Mouse (Mus musculus): ENCODE measurements around the gene Jak1.
"Not testable (repeated sequence)": the region's sequence is repeated elsewhere in the genome, so short reads cannot be mapped to it uniquely, and the experiment has no call there.

Jak1 gene

DNA sequence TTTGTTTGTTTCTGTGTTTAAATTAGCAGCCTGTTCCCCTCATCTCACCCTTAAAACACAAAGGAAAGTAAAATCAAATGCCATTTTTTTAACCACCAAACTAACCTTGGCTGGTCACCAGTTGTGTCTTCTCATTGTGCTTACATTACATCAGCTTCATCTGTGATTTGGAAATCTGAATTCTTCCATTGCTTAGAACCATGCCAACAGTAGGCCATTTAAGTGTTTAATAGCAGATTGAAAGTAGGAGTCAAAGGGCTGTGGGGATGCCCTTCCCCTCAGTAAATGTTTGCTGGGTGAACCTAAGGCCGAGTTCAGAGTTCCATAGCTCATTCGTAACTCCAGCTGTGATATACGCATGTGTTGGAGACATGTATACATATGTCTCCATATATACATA, 10.8 kb upstream of the Jak1 start:
- DNase-seq (ENCODE audit: low spot score): no peak

DNA sequence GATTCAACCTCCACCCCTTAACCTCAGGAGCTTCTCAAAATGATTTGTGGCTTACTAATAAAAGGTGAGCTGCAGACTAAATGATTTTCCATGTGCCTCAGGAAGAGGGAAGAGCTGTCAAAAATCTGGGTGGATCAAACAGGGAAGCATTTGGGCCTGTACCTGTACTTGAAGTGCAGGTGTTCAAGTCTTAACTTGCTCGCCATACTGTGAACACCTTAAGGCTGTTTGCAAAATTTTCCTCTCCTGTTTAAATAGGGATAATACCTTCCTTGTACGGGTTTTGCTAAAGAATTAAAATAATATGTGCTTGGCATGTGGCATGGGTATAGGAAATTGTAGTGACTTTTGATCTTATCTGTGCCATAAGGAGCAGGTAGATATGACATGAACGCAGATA, 5.7 kb upstream of the Jak1 start:
- DNase-seq (ENCODE audit: low spot score): no peak

DNA sequence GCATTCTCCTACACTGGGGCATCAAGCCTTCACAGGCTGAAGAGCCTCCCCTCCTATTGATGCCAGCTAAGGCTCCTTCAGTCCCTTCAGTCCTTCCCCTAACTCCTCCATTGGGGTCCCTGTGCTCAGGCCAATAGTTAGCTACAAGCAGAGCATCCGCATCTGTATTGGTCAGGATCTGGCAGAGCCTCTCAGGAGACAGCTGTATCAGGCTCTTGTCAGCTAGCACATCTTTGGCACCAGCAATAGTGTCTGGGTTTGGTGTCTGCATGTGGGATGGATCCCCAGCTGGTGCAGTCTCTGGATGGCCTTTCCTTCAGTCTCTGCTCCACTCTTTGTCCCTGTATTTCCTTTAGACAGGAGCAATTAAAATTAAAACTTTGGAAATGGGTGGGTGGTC, 3.4 kb upstream of the Jak1 start:
- not testable (repeated sequence) for DNase-seq (ENCODE audit: low spot score)

DNA sequence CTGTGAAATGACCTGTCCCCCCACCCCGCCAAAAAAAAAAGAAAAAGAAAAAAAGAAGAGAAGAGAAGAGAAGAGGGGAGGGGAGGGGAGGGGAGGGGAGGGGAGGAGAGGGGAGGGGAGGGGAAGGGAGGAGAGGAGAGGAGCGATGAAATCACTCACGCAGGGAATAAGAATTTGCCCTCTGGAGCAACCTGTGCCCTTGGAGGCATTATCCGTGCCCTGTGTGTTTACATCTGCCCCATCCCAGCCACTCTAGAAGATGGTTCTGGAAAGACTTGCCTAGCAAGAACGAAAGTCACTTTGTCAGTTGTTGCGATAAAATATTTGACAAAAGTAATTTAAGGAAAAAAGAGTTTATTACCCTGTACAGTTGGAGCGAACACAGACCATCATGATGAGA, 441 bp upstream of the Jak1 start:
- no peak for DNase-seq (ENCODE audit: low spot score)

DNA sequence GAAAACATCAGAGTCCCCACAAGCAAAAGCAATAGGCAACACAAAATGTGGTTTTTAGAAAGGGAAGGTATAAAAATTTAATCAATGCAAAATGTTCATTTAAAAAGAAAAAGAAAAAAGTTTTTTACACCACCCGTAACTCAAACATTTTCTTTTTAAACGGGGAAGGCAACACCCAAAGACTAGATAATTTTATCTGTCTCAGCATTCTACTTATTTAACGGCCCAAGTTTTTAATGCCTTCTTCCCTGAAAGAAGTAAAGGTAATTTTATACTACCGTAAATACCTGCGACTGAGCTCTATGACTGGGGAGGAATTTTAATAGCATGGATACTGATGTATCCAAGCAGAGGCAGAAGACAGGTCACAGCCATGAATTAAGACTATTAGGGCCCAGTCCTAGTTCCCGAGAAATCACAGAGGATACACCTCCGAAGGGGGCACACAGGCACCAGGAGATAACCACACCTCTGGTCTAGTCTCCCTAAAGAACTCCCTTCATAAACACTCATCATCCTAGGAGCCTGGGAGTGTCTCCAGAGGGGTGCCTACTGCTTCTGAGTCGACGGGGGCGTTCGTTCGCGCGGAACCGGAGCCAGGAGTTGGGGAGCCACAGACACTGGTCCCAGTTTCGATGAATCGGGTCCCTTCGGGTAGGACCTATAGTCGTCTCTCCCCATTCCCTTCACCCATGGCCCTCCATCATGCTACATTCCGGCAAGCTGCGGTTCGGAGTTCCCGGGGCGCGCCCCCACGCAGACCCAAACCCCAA, 928 bp downstream of the Jak1 start:
- no peak for DNase-seq (ENCODE audit: low spot score)

DNA sequence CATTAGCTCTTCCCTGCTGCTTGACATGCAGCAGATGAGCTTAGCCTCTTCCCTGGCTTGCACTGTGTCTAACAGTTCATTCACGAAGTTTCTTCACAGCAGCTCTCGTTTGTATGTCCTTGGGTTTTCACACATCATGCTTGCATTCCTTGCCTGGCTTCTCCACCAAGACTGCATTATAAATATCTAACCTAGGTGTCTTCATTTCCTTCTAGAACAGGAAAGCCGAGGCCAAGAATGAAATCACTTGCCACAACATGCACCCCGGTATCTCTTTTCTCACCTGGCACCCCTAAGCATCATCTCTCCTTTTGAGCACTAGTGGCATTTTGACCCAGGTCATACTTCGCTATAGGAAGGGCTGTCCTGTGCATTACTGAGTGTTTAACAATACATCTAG, 3.5 kb downstream of the Jak1 start:
- DNase-seq (ENCODE audit: low spot score): no peak

DNA sequence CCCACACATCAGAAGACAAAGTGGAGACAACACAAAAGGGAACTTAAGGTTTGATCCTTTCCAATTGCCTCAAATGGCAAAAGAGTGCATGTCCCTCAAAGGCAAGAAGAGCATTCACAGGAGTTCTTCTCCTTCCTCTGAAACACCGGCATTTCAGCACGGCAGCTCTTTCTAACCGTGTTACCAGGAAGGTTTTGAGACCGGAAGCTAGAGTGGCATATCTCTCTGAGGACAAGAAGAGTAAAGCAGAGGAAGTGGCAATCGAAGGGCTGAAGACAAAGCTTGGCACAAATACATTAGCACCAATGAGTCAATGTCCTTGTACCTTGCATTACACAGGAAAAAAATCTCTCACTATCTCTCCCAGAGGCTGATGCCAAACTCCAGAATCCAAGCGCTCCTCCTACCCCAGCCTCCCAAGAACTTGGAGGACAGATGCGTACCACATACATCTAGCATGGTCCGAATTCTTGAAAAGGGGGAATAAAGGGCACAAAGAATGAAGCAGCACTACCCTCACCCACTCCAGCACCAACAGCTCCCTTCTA, 4.3 kb downstream of the Jak1 start:
- no peak for DNase-seq (ENCODE audit: low spot score)

DNA sequence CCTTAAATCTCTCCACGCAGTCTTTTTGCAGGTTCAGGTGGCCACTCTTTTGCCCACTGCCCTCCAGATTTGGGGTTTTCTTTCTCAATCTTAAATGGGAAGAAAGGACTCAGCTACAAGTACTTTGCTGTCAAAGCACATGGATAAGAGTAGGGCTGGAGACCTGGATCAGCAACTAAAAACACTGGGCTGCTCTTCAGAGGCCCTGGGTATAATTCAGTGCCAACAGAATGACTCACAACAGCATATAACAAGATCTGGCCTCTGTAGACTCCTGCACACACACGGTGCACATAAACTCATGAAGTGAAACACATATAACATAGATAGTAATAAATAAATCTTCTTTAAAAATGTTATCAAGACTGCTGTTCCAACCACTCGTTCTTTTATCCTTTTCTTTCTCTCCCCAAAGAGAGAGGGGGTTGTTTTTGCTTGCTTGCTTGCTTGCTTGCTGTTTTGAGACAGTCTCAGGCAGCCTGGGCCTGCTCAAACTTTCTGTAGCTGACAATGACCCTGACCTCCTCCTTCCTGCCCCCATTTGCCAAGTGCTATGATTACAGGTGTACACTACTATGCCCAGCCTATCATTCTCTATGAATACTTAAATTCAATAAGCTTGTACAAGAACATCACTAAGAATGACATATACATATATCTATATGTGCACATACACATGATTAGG, 8.4 kb downstream of the Jak1 start:
- DNase-seq (ENCODE audit: low spot score): no peak

DNA sequence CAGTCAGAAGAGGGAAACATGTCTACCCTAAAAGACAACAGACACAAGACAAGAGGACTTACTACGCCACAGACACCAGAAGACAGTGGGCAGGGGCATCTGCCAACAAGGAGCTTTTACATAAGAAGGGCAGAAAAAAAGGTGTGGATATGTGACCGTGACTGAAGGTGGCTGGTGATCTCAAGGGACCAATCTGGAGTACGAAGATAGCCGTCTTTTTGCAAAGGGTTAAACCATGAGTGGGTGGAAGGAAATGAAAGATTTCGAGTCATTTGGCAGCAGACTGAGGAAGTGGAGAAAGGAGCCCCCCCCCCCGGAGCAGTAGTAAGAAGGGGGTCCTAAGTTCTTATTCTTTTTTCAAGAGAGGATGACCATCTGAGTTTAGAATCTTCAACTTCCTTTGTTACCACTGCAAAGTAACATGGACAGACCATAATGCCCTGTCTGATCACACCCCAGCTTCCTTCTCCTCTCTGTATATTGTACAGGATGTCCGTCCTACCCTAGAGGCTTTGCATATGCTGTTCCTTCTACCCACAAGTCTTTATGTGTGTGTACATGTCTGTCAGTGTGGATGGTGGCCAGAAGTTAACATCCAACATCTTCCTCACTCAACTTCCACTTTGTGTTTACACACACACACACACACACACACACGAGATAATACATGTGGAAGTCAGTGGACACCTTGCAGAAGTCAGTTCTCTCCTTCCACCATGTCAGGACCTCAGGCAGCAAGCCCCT, 10.3 kb downstream of the Jak1 start:
- no peak for DNase-seq (ENCODE audit: low spot score)

DNA sequence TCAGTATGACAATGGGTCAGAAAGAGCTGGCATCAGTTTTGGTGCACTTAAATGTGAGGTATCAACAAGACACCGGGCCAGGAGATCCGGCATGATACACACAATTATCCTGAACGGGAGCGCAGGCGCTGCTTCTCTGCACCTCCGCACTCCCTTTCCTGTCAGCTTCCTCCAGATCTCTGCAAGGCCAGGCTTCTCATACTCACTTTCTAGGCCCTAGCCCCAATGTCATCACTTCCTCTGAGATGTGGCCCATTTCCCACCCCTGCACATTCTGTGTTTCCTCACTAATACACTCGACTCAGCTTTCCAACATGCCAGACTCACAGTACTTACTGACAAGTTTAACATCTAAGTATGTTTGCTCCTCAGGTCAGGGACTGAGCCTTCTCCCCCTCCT, 11.1 kb downstream of the Jak1 start:
- DNase-seq (ENCODE audit: low spot score): no peak

DNA sequence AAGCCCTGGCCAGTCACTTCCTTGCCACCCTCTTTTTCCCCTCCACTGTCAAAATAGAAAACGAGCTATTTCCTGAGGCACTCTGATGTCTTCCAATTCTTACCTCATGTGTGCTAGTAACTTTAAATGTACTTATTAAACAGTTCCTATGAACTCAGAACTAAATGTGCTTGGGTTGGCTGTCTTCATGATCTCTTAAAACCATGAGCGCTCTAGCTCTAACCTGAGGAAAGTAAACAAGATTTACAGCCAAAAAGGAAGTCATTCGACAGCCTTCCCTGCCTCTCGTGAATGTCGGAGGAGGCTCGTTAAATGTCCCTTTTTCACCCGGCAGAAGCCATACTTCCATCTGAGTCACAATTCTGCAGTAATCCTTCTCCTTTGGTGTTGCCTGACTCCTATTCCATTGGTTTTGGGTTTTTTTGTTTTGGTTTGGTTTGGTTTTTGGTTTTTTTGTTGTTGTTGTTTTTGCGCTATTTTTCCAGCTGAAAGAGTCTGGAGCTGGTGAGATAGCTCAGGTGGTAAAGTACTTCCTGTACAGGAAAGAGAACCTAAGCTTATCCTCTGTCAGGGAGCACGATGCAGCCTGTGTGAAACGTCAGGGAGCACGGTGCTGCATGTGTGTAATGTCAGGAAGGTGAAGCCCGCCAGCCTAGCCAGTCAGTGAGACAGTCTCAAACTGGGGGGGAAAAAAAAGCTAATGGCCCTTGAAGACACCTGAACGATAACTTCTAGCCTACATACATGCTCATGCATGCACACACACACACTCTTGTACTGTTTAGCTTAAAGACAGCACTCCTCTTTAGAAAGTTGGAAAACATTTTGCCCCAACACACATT, 12.1 kb downstream of the Jak1 start:
- DNase-seq (ENCODE audit: low spot score): no peak

DNA sequence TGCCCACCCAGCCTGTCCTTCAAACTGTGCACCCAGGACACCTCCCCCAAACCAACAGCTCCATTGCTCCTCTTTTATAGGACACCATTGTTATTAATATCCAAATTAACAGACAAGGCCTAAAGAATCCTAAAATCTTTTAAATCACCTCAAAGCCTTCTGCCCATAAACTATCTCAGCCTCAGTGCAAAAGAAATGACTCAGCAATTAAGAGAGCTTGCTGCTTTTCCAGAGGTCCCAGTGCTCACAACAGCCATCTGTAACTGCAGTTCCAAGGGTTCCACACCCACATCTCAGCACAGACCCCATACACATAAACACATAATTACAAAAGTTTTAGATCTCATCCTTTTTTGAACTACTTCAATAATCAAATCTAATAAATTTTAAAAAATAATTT, 13.1 kb downstream of the Jak1 start:
- DNase-seq (ENCODE audit: low spot score): no peak

DNA sequence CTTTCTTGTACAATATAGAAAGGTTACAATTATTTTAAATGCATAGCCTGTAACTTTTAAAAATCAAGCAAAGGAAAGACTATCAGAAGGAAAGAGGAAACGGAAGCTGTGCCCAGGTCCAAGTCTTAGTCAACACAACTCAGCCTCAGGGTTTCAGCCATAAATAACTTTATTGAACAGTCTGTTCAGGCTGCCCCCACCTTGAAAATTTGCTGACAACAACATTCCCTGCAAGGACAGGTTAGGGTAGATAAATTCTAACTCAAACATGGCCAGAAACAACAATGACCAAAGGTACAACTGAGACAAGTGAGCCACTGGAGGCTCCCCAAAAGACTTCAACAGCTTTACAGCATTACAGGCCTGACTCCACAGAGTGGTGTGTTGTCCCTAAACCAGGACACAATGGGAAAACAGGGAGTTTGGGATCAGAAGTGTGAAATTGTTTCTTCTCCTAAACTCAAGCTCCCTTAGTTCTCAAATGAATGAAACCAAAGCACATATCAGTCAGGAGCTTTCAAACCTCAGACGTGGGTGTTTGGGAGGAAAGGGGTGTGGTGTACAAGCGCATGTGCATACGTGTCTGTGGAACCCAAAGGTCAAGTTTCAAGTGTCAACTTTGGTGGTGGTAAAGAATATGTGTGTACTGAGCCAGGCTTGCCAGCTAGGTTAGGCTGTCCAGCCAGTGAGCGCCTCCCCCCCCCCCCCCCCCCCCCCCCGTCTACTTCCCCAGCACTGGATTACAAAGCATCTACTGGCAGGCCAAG, 14.9 kb downstream of the Jak1 start:
- no peak for DNase-seq (ENCODE audit: low spot score)

DNA sequence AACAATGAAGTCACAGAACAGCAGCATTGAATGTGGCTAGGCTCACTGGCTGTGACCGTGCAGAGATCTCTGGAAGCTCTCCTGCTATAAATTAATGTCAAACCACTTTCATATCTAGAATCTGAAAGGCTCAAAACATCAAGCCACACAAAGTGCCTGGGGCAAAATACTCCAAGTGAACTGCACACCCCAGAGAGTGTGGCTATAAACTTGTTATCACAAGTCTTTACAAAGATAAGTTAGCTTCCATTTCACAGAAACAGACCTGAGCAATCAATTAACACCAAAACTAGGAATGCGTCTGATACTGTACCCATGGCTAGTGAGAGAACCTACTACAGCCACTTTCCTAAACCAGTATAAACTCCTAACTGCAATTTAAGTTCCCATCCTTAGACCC, 17.7 kb downstream of the Jak1 start:
- DNase-seq (ENCODE audit: low spot score): no peak

DNA sequence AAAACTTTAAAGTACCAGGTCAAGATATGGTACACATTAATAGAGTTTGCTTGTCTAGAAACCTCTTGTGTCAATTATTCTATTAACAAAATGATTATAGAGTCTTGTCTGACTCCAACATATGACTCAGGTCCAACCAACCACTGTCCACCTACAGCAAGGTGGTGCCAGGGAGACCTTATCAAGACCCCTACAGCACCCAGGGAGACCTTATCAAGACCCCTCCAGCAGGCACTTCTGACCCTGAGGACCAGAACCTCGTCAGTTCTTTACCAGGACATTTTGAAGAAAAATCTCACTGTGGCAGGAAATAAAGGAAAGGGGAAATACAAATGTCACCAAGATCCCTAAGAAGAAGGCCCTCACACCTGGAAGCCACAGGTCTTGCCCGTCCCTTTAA, 18.5 kb downstream of the Jak1 start:
- DNase-seq (ENCODE audit: low spot score): no peak

DNA sequence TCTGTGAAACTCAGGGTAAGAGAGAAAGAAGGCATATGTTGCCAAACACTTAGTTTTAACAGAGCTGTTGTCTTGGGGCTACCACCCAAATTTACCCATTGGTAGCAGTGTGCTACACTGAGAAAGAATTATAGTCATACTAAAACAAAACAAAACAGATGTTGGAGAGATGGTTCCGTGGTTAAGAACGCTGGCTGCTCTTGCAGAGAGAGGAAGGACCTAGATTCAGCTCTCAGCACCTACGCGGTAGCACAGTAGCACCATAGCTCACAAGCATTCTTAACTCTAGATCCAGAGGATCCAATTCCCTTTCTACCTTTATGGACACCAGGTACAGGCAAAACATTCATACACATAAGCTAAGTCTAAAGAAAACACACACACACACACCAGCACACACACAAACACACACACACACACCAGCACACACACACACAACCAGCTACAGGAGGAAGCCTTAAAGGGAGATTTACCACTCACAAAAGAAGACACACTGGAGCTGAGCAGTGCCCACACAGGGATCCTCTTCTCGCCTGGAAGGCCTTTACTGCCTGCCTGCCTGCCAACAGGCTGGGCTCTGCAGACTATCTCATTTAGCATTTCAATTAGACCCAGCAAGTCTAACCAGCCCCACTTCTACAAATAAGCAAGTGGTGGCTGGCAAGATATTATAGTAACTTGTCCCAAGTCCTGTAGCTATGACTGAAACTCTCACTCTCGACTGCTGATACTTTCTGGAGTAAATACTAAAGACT, 20.6 kb downstream of the Jak1 start:
- DNase-seq (ENCODE audit: low spot score): no peak

DNA sequence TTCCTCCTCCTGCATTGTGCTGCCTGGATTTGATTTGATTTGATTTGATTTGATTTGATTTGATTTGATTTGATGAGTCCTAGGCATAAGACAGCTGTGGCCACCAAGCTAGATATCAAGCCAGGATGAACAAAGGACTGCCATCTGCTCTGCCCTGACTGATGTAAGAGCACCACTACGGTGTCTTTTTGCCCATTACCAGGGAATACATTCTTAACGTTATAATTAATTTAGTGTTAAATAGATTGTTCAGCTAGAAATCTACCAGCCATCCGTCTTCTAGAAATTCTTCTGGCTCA, 24.3 kb downstream of the Jak1 start:
- no peak for DNase-seq (ENCODE audit: low spot score)

DNA sequence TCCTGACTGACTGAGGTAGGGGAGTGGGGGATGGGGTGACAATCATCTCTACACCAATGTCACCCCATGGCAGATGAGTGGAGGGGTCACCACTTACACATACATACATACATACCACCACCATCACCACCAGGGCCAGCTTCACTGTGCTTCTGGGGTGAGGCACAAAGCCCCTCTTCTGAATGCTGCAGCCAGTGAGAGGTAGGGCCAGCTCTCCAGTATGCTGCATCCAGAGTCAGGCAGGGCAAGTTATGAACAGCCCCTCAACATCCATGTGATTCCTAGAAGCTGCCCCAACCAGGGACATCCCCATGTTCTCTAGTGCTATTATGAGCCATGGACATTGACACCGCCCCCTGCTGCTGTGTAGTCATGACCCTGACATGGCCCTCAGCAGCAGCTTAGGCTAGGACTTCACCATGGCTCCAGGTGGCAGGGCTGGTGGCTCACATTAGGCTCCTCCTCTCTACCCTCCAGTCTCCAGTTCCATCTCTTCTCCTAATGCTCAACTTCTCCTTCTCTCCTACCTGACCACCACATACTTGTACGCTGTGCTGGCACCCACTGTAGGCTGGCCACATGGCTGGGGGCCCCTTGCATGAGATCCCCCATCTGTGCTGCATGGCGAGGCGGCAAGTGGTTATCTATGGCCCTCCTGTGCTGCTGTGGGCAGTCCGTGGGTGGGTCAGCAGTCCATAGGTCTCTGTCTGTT, 24.8 kb downstream of the Jak1 start:
- no peak for DNase-seq (ENCODE audit: low spot score)

DNA sequence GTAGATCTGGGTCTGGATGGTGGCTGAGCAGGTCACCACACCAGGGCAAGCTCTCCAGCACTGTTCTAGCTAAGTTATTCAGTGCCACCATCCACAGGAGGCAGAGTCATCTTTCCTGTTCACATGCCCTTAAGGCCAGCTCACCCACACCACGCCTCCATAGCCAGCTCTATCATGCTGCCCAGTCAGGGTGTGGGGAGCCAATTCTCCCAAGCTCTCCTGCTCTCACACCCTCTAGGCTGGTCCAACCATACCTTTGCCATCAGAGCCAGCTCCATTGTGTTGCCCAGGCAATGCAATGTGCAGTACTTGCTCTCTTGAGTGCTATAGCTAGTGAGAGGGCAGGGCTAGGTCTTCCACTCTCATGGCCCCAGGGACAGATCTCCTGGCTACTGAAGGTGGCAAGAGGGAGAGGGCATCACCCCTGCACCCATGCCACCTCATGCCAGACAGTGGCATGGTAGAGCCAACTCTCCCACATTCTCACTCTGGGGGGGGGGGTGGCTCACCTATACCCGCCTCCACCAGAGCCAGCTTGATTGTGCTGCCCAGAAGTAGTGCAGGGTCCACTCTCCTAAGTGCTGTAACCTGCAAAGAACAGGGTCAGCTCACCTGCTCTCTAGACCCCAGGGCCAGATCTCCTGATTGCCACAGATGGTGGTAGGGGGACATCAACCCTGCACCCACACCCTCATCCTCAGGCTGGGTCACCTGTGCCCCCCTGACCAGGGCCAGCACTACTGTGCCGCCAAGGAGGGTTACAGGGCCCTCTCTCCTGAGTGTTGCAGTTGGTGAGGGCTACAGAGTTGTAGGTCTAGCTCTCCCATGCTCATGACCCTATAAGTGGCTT, 25.5 kb downstream of the Jak1 start:
- no peak for DNase-seq (ENCODE audit: low spot score)
